Mouse (Mus musculus): Measurements from ENCODE around the gene Olfr432.
A peak's percentile ranks its signal among the peaks of the same experiment; 100 is the strongest.
"Not testable (repeated sequence)": the region's sequence is repeated elsewhere in the genome, so short reads cannot be mapped to it uniquely, and the experiment has no call there.

The Olfr432 gene

GRCm38 (mm10) chr1:174048893-174049292 lies at the start of gene Olfr432:
Gene Olfr432 (plus strand): TSS chr1:174049205.
- no peak for DNase-seq (ENCODE audit: low spot score in 2 of 2)

- not testable (repeated sequence) for DNase-seq (ENCODE audit: low spot score in 2 of 2)
Measured at GRCm38 (mm10) chr1:174004352-174005109, 44.5 kb upstream of the Olfr432 start.

- DNase-seq (ENCODE audit: low spot score in 2 of 2) = not testable (repeated sequence)
Measured at GRCm38 (mm10) chr1:174007050-174007449, 42.0 kb upstream of the Olfr432 start.

- DNase-seq (ENCODE audit: low spot score in 2 of 2) = no peak
Measured at GRCm38 (mm10) chr1:174031698-174032097, 17.3 kb upstream of the Olfr432 start, which contains the start of gene Ifi205. Gene Ifi205 (minus strand): TSS chr1:174031810.

GRCm38 (mm10) chr1:174035841-174036240 lies 13.2 kb upstream of the Olfr432 start:
- DNase-seq (ENCODE audit: low spot score in 2 of 2) = no peak

- DNase-seq (ENCODE audit: low spot score in 2 of 2) = no peak
Measured at GRCm38 (mm10) chr1:174038480-174038879, 10.5 kb upstream of the Olfr432 start.

GRCm38 (mm10) chr1:174040523-174041177 lies 8.4 kb upstream of the Olfr432 start, which contains the start of gene Olfr433:
Gene Olfr433 (plus strand): TSS chr1:174040705.
- peak; percentile 70 to 74 for DNase-seq (ENCODE audit: low spot score in 2 of 2)

- DNase-seq (ENCODE audit: low spot score in 2 of 2) = peak in 1 of 2 experiments; percentile 1
Measured at GRCm38 (mm10) chr1:174042091-174042884, 6.7 kb upstream of the Olfr432 start.

- DNase-seq (ENCODE audit: low spot score in 2 of 2) = no peak
Measured at GRCm38 (mm10) chr1:174044431-174044830, 4.6 kb upstream of the Olfr432 start.

GRCm38 (mm10) chr1:174048227-174048626 lies 778 bp upstream of the Olfr432 start:
- DNase-seq (ENCODE audit: low spot score in 2 of 2) = not testable (repeated sequence)

GRCm38 (mm10) chr1:174049357-174049756 lies 352 bp downstream of the Olfr432 start:
- DNase-seq (ENCODE audit: low spot score in 2 of 2) = not testable (repeated sequence)

- DNase-seq (ENCODE audit: low spot score in 2 of 2) = peak in 1 of 2 experiments; percentile 3
Measured at GRCm38 (mm10) chr1:174050532-174050931, 1.5 kb downstream of the Olfr432 start.

GRCm38 (mm10) chr1:174051515-174051914 lies 2.5 kb downstream of the Olfr432 start:
- no peak for DNase-seq (ENCODE audit: low spot score in 2 of 2)

GRCm38 (mm10) chr1:174051931-174052536 lies 3.0 kb downstream of the Olfr432 start:
- no peak for DNase-seq (ENCODE audit: low spot score in 2 of 2)

GRCm38 (mm10) chr1:174052981-174053380 lies 4.0 kb downstream of the Olfr432 start:
- DNase-seq (ENCODE audit: low spot score in 2 of 2) = no peak

GRCm38 (mm10) chr1:174055248-174055647 lies 6.2 kb downstream of the Olfr432 start:
- DNase-seq (ENCODE audit: low spot score in 2 of 2) = no peak

- DNase-seq (ENCODE audit: low spot score in 2 of 2) = no peak
Measured at GRCm38 (mm10) chr1:174066305-174066704, 17.3 kb downstream of the Olfr432 start, which contains the start of gene Olfr430. Gene Olfr430 (plus strand): TSS chr1:174066605.

GRCm38 (mm10) chr1:174084031-174084430 lies 35.0 kb downstream of the Olfr432 start, which contains the start of gene Olfr429:
Gene Olfr429 (plus strand): TSS chr1:174084331.
- no peak for DNase-seq (ENCODE audit: low spot score in 2 of 2)

GRCm38 (mm10) chr1:174096591-174096990 lies 47.6 kb downstream of the Olfr432 start, which contains the start of gene Olfr427:
Gene Olfr427 (plus strand): TSS chr1:174096891.
- no peak for DNase-seq (ENCODE audit: low spot score in 2 of 2)

GRCm38 (mm10) chr1:174103735-174104134 lies 54.7 kb downstream of the Olfr432 start:
- DNase-seq (ENCODE audit: low spot score in 2 of 2) = no peak
